Mouse (Mus musculus): ENCODE data around the gene Slc22a21. TPM values are rescaled to one million over a fixed set of nuclear protein-coding genes. Genes with fewer than 3 reads are reported as not detected.
"Not testable (repeated sequence)": the region's sequence is repeated elsewhere in the genome, so short reads cannot be mapped to it uniquely, and the experiment has no call there.

The Slc22a21 gene
- total RNA-seq, 2 experiments from 2014 or later: 16.9 to 23.4 TPM

- ATAC-seq (replicated peaks; ENCODE audit: low FRiP score, poor library complexity, severe bottlenecking): 0 out of 2 replicates have a peak, but pooled peaks have one; percentile 32
These were observed 22.9 kb upstream of the Slc22a21 start for GRCm38 (mm10) chr11:54002761-54003717.

DNA sequence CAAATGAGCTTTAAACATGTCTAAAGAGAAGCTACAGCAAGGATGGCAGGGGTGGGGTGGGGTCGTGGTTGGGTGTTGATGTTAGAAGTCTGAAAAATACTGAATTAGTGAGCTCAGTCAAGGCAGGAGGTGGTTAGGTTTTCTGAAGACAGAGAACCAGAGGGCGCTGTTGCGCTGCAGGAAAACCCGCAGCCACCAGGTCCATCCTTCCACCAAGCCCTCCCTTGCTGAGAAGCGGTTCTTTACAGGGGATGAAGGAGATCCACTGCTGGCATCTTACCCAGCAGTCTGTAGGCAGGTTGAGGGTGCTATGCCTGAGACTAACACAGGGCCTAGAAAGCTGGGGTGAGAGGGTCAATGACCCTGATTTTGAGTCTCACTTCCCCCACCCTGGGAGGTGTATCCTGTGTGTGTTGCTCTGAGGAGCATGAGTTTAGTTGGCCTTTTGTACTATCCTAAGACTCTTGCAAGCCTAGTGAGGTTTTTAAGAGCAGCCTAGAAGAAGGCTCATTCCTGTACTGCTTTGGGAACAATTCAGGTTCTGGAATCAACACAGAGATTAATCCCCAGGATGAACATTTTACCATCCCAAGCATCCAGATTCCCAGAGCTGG, 22.1 kb upstream of the Slc22a21 start:
- ATAC-seq (replicated peaks; ENCODE audit: low FRiP score, poor library complexity, severe bottlenecking): no peak

DNA sequence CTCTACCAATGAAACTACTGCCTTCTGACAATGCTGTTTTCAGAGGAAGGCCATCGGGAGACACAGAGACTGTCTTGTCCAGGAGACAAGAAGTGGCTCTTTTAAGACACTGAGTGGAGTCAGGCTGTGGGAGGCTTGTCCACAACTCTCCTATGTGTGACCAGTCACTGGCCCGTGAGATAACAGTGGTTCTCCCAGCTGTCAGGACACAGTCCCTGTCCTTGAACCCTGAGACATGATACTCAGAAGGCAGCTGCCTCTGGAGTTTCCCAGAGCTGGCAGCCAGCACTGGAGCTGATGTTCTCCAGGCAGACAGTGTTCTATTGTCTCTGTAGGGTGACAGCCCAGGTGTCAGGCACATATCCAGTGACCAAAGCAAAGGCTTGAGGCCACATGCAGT, 17.5 kb upstream of the Slc22a21 start:
- ATAC-seq (replicated peaks; ENCODE audit: low FRiP score, poor library complexity, severe bottlenecking): no peak

DNA sequence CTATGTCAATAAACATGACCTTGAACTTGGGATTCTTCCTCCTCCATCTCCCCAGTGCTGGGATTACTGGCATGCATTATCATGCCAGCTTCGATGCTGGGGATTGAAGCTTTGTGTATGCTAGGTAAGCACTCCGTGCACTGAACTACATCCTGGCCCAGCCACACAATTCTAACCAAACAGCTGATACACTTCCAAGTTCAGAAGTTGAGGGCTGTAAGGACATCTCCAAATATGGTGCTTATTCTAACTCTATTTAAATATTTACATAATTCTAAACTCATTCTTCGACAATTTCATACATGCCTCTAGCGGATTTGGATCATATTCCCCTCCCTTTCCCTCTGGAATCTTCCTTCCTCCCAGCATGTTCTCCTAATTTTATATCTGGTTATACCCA, 12.1 kb upstream of the Slc22a21 start:
- no peak for ATAC-seq (replicated peaks; ENCODE audit: low FRiP score, poor library complexity, severe bottlenecking)

- no peak for ATAC-seq (replicated peaks; ENCODE audit: low FRiP score, poor library complexity, severe bottlenecking)
These were observed 9.1 kb upstream of the Slc22a21 start for GRCm38 (mm10) chr11:53989232-53989631.

DNA sequence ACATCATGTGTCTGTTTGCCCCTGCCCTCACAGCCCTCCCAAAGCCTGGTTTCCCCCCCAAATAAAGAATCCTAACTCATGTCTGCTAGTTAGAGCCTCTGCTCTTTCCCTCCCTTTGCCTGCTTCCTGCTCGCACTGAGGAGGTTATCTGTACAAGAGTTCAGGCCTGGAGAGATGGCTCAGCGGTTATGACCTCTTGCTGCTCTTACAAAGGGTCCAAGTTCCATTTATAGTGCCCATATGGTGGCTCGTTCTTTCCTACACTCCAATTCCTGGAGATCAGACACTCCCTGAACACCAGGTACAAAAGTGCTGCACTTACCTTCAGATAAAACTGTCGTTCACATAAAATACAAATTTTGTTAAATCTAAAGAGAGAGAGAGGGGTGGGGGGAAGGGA, 7.9 kb upstream of the Slc22a21 start:
- ATAC-seq (replicated peaks; ENCODE audit: low FRiP score, poor library complexity, severe bottlenecking): no peak

GRCm38 (mm10) chr11:53981396-53981795, 1.3 kb upstream of the Slc22a21 start:
- ATAC-seq (replicated peaks; ENCODE audit: low FRiP score, poor library complexity, severe bottlenecking): no peak

DNA sequence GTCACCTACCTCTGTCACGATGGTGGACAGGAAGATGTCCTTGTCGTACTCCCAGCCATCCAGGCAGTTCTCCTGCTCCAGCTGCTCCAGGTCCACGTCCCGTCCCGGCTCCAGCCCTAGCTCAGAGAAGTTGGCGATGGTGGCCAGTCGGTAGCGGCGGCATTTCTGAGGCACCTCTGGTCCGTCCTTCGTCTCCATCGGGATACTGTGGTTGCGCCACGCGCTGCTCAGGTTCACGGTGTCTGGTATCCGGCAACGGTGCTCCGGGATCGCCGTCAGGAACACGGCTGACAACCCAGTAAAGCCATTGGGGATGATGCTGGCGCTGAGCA, 710 bp downstream of the Slc22a21 start:
- not testable (repeated sequence) for ATAC-seq (replicated peaks; ENCODE audit: low FRiP score, poor library complexity, severe bottlenecking)

- no peak for ATAC-seq (replicated peaks; ENCODE audit: low FRiP score, poor library complexity, severe bottlenecking)
These were observed 2.5 kb downstream of the Slc22a21 start for GRCm38 (mm10) chr11:53977672-53978071.

GRCm38 (mm10) chr11:53975559-53975958, 4.6 kb downstream of the Slc22a21 start:
- no peak for ATAC-seq (replicated peaks; ENCODE audit: low FRiP score, poor library complexity, severe bottlenecking)

DNA sequence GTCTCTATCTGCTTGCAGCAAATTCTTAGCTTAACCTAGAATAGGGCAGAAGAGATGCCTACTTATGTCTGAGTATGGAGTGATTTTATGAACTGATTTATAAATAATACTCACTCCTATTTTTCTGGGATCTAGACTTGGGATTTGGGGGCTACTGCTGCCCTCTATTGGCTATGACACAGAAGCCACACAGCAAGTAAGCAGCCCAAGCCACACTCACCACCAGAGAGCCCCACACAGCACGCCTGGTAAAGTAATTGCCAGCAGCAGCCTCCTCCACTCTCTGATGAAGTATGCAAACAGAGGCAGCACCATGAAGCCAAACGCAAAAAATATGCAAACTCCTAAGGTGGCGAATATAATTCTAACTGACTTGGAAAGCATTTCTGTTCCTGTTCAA, 21.1 kb downstream of the Slc22a21 start:
- no peak for ATAC-seq (replicated peaks; ENCODE audit: low FRiP score, poor library complexity, severe bottlenecking)

- 0 out of 2 replicates have a peak, but pooled peaks have one; percentile 36 for ATAC-seq (replicated peaks; ENCODE audit: low FRiP score, poor library complexity, severe bottlenecking)
These were observed 22.0 kb downstream of the Slc22a21 start for GRCm38 (mm10) chr11:53958176-53958575.

DNA sequence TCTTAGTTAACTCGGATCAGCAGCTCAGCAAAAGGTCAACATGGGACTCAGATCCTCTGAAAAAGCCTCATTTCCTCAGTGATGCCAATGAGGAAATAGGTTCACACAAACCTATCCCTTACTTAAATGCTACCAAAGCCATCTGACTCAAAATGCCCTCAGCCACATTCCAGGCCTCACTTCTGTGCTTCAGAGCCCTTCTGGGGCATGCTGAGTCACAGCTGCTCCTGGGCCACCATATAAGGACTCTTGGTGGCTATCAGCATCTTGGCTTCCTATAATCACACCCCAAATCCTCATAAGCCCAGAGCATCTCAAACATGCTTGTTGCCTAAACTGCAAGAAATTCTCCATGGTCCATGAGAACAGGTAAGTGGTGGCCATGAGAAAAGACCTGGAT, 23.5 kb downstream of the Slc22a21 start:
- ATAC-seq (replicated peaks; ENCODE audit: low FRiP score, poor library complexity, severe bottlenecking): no peak

DNA sequence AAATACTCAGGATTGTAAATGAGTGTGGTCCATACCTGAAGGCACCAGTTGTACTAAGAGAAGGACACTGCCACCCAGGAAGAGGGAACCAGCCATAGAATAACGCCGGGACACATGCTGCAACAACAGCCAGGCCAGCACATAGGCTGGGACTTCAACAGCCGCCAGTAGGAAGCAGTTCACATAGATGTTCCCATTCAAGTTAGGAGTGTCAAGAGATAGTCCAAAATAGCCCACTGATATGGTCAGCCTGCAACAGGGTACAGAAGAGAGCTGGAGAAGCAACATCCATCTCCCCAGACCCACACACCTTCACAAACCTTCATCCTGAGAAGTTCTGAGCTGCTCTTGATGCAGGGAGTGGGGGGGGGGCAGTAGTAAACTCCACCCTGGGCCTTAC, 25.5 kb downstream of the Slc22a21 start:
- ATAC-seq (replicated peaks; ENCODE audit: low FRiP score, poor library complexity, severe bottlenecking): no peak

GRCm38 (mm10) chr11:53950133-53950532, 30.0 kb downstream of the Slc22a21 start:
- not testable (repeated sequence) for ATAC-seq (replicated peaks; ENCODE audit: low FRiP score, poor library complexity, severe bottlenecking)

DNA sequence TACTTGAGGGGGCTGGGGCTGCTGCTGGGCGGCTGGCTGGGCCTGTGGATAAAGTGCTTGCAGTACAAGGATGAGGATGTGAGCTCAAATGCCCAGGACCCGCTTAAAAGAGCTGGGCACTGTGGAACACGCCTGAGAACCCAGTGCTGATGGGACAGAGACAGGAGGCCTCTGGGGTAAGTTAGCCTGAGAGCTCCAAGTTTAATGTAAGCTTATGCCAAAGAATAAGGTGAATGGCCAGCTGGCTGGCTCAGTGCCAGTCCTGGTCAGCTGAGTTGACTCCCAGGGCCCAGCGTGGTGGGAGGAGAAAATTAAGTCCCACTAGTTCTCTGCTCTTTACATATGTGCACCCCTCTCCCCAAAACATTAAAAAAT, 48.2 kb downstream of the Slc22a21 start:
- peak; percentile 53 for ATAC-seq (replicated peaks; ENCODE audit: low FRiP score, poor library complexity, severe bottlenecking)

DNA sequence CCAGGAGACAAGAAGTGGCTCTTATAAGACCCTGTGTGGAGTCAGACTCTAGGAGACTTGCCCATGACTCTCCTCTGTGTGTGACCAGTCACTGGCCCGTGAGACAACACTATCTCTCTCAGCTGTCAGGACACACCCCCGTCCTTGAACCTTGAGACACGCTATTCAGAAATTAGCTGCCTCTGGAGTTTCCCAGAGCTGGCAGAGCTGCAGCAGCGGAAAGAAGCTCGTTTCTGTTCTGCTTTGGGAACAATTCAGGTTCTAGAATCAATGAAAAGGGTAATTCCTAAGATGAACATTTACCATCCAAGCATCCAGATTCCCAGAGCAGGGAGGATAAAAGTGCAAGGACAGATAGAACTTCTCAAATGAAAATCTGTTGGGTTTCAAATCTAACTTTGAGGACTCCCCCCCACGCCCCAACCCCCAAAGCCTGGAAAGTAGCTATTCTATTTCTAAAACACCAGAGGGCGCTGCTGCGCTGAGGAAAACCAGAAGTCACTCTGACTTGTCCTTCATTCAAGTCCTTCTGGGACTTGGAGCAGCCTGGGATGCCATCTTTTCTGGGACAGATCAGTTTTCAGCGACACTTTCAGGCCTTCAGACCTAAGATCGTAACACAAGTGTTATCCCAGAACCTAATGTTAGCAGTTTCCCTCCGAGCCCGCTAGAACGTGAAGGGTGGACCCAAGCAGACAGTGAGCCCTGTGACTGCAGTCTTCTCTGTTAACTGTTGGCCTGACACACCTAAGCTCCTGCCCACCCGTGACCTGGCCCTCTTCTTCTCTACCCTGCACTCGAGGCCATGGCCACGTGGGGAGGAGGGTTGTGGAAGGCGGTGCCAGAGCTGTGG, 48.8 kb downstream of the Slc22a21 start:
- peak; percentile 50; the same call in 1 of the 2 replicates for ATAC-seq (replicated peaks; ENCODE audit: low FRiP score, poor library complexity, severe bottlenecking)

- no peak for ATAC-seq (replicated peaks; ENCODE audit: low FRiP score, poor library complexity, severe bottlenecking)
These were observed 50.4 kb downstream of the Slc22a21 start for GRCm38 (mm10) chr11:53929741-53930140.

DNA sequence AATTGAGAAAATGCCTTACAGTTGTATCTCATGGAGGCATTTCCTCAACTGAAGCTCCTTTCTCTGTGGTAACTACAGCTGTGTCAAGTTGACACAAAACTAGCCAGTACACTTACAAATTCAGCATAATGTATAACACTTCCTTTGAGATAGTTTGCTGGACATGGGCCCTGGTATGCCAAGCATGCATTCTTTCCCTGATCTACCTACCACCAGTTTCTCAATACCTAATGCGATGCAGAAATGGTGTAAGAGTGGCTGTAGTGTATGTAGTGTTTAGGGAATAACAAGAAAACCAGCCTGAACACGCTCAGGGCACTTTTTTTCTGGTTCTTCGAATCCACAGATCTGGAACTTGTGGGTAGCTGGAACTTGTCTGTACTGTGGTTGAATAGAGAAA, 51.5 kb downstream of the Slc22a21 start:
- ATAC-seq (replicated peaks; ENCODE audit: low FRiP score, poor library complexity, severe bottlenecking): no peak

GRCm38 (mm10) chr11:53926303-53926702, 53.8 kb downstream of the Slc22a21 start:
- no peak for ATAC-seq (replicated peaks; ENCODE audit: low FRiP score, poor library complexity, severe bottlenecking)
